Mouse (Mus musculus) cerebellum, adult 8-10 months (tissue): ENCODE measurements at regions not wholly inside any gene's neighbourhood (a gene's known extent, or its start where the extent isn't known, plus 50 kb on each side); places are given as distances from the start of the nearest gene placed in this dataset.
"Not testable (repeated sequence)": the region's sequence is repeated elsewhere in the genome, so short reads cannot be mapped to it uniquely, and the experiment has no call there.

Experiments
- DNase-seq: peaks from one replicate; pipeline ENCODE4 v3.0.0; 2022

DNA sequence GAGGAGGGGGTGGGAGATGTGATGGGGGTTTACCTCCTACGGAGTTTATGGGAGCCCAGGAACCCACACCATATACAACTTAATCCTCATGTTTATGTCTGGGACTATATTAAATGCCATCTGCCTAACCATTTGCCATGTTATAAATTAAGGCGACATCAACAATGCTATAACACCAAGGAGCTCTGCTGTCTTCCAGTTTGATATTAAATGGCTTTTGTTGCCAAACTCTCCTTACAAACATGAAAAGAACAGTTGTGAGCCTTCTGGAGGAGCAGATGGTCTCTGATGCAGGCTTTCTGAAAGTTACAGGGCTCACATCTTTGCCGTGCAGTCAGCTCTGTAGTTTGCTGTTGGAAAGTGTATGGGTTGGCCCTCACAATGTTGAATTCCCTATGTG lies 470.3 kb upstream of the Sall1 start:
- no peak for DNase-seq

DNA sequence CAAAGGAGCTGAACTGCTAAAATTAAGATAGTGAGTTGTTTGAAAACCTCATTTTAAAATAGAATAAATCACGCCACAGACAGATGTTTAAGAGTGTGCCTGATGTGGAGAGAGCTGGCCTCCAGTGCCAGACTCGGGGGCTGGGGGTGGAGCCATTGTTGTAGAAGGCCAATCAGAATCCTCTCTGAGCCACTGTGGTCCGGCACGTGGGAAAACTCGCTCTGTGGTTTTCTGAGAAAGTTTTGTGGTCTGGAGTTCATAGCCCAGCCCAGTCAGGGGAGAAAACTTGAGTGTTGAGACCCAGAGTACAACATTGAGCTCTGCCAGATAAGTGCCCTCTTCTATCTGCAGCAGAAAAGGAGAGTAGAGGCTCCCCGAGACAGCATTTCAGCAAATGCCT lies 463.7 kb upstream of the Sall1 start:
- DNase-seq, result no peak

DNA sequence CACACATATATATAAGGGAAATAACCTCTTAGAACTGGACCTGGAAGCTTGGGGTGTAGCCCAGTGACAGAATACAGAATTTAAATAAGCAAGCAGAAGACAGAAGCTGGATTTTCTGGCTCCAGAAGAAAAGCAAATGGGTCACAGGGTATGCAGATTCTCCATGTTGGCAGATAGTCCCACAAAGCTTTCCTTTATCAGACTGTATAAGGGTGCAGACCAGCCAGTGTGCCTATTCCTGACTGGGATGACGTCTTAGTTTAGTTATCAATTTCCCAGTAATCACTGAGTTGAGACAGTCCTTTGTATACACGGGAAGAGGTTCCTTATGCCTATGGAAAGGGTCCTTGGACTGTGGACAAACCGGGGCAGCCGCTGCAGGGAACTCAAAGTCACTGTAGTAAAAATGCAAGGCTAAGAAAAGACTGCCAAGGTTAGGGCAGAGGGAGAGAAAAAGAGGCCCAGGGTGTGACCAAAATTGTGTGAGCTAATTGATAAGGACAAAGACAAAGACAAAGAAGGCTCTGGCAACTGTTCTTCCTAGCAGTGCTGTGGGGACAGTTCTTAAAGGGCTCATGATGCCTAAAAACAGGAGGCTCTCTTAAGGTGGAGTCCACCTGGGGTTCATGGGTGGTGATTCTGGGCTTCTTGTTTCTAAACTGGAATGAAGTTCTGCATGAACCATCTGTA lies 459.7 kb upstream of the Sall1 start:
- DNase-seq, result no peak

DNA sequence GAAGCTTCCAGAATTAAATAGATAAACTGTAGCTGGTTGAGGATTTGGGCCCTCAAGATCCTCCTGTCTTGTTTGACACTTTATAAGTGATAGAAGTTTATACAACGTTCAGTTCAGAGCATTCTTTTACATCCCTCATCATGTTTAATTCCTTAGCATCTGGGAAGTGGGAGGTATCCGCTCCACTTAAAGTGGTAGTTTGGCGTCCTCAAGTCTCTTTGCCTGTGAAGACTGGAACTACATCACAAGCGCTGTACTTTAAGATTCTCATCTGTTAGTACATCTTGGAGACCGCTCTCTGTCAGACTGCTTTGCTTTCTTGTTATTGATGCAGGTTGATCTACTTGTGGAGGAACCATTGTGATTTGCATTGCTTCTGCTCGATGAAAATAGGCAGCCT lies 459.1 kb upstream of the Sall1 start:
- DNase-seq, result no peak

DNA sequence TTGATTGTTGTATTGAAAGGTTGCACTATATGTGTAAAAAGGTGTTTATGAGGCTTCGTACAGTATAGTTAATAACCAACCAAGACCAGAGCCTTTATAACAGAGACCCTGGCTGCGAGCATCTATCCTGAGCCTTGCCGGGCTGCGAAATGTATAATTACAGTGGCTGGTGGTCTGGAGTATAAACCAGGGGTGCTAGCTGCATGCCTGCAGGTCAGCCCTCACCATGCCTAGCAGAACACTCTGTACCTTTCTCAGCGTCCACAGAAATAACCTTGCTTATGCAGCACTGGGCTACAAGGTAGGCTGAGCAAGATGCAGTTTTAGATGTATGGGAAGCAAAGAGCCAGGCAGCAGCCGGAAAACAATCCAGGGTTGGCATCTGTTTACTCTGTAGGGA lies 457.8 kb upstream of the Sall1 start:
- DNase-seq, result no peak

DNA sequence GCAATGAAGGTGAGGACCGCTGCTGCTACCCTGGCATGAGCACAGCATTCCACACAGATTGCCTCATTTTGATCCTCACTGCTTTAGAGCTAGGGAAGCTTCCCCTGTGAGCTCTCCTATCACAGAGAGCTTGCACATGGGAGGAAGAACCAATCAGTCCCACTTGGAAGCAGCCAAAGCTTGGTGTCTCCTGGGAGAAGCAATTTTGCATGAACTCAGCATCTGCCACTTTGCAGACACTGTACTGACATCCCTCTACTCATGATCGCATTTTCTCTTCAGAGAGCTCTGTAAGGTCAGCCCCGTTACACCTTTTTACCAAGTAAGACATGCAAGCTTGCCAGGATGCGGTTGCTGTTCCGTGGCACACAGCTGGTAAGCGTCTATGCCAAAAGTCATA lies 455.9 kb upstream of the Sall1 start:
- no peak for DNase-seq

DNA sequence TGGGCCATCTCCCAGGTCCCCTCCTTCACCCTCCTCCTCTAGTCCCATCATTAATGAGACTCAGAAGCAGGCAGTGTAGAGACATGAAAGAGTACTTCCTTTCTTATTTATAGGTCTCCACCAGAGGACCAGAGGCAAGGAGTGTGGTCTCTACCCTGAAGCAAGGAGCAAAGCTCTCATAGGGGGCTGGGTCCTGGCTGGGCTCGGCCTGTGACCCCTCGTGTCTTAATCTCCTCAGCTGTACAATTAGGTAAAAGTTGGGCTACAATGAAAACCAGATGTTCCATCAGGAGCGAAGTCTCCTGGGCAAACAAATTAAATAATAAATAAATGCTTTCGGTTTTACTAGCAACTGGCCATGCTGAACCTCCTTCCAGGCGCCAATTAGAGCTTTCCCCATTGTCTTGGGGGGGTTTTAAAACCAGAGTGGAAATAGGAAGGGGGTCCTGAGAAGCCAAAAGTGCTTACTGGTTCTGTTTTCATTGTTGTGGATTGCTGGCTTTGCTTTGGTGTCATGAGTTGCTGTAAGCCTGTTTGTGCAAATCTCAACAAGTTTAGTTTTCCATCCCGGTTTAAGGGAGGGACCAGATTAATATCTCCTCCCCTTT lies 454.2 kb upstream of the Sall1 start:
- DNase-seq, result no peak

DNA sequence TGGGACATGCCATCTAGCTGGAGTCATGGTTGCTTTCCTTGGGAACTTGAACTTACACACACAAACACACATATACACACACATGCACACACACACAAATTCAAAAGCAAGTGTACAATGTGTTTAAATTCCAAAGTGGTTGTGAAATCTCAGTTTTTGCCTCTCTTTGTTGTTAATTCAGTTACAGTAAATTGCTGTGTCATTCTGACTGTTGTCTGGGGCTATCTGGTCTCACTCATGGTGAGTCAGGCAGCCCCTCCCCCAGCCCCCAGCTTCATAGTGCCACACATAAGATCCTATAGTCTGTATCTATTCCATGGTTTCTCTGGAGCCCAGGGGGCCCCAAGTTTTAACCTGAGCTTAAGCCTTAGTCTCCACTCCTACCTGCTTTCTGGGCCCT lies 448.4 kb upstream of the Sall1 start:
- no peak for DNase-seq

DNA sequence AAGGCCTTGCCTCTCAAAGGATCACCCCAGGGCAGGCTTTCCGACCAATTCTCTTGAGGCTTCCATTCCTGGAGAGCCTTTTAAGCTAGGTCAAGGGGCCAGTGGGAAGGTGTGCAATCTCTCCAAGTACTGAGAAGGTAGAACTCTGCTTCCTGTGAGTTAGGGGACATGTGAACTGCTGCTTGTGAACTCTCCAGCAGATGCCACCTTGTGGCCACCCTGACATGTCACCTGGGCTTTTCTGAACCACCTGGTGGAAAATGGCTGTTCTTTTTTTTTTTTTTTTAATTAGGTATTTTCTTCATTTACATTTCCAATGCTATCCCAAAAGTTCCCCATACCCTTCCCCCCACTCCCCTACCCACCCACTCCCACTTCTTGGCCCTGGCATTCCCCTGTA lies 438.5 kb upstream of the Sall1 start:
- not testable (repeated sequence) for DNase-seq

DNA sequence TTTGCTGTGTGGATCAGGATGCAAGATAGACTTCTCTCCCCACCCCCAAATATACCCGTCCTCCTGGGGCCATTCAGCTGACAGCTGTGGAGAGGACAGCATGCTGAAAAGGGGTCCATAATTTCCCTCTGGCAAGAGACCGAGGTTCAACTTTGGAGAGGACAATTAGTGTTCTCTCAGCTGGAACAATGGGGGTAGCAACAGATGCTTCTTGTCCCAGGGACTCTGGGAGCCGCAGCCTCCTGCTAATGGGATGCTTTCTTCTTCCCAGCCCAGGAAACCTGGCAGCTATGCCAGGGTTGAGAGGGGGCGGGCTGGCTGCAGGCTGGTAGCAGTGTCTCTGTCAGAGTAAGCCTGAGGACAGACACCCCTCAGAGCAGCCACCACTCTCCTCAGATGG lies 433.0 kb upstream of the Sall1 start:
- no peak for DNase-seq

DNA sequence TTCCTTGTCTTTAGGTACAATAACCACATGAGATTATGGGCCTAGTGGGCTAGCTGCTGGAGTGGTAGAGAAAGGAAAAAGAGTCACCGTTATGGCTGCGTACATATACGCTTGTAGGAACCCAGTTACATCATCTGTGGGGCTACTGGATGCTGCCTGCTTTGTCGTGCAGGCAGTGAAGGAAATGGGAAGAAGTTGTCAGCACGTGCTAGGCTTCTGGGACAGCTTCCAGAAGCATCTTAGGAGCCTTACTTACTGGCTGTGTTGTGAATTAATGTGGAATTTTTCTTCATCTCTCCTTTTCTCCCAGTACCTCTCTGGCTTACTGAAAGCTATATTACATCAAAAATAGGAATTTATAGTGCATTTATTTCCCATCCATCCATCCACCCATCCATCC lies 427.2 kb upstream of the Sall1 start:
- DNase-seq, result no peak

DNA sequence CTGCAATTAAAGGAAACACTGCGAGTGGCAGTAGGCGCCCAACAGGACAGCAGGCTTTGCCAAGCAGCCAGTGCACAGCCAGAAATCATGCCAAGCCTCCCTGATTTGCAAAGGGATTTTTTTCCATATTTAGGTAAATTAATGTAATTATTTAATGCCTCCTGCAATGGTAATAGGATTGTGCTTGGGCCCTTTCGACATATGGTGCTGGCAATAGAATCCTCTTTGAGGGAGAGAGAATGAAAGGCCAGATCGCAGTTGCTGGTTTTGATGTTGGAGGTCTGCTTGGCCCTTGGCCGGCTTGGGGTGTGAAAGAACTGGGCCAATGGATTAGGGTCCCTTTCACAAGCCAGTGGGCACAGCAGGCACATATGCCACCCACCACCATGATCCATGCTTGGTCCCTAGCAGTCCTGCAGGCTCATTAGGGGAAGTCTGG lies 424.8 kb upstream of the Sall1 start:
- DNase-seq, result peak; percentile 7

DNA sequence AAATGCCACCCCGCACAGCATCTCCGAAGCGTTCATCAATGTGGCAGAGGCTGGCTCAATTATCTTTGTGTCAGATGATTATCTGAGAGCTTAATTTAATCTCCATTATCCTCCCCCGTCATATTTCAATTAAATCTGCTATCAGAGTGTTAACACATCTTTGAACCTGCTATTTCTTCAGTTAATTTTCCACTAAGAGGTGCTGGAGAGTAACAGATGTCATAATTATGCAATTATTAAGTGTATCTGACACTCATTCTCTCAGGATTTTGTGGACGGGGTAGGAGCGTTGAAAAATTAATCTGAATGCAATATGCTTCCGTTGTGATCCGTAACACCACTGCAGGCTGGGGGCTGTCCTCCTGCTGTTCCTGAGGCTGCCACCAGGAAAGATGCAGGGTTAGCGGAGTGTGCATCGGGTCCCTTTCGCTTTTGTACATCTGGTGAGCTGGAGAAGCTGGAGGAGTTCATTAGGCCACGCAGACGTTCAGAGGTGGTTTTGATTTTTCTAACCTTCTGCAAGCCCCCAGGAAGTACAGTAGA lies 421.3 kb upstream of the Sall1 start:
- DNase-seq, result no peak

DNA sequence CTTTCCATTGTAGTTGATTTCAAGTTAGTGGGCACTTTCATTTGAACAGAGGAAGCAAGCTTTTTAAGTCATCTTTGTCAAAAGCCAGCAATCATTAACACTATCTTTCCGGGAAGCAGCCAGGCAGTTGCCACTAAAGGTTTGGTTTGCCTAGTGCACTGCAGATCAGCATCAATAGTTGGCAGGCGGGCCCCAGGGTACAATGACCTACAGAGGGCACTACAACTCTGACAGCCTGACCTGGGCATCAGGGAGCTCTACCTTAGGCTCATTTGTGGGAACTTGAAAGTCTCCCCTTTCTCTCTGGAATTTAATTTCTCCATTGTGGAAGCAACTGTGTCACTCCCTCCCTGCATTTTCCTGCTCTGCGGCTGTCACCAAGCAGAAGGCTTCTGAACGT lies 412.6 kb upstream of the Sall1 start:
- no peak for DNase-seq

DNA sequence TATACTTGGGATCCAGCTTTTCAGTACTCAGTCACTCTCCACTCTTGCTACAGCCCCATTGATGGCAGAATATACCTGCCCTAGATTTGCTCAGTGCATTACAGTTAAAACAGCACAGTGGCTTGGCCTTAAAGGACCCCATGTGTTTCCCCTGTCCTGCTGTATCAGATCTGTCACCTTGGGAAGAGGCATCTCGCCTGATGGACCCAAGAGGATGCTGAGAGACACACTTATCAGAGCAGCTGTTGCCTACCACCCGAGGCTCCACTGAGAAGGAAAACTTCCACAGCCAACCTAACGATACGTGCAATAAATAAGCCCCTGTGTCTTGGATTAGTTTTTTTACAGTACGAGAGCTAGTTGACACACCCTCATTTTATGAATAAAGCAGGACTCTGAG lies 411.8 kb upstream of the Sall1 start:
- no peak for DNase-seq

DNA sequence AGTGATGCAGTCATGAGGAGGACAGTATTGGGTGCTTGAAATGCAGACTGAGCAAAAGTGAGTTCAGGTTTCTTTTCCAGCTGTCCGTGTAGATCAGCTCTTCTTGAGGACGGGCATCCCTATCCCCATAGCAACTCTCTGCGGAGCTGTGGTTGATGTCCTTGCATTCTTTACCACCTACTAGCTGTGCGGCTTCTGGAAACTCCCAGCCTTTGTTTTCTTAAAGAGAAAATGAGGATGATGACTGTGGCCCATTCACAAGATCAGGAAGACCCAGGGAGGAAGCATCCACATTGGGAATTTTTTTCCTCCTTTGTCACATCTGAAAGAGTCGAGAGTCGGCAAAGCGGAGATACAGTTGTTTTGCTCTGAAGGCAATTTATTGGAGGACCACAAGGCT lies 410.2 kb upstream of the Sall1 start:
- no peak for DNase-seq

DNA sequence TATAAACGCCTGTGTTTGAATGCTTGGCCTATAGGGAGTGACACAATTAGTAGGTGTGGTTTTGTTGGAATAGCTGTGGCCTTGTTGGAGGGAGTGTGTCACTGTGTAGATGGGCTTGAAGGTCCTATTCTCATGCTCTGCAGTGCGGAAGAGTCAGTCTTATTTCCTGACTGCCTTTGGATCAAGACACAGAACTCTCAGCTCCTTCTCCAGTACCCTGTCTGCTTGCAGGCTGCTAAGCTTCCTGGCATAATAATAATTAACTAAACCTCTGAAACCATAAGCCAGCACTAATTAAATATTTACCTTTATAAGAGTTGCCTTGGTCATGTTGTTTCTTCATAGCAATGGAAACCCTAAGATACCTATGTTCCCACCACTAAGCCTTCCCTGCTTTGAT lies 409.8 kb upstream of the Sall1 start:
- DNase-seq, result no peak

DNA sequence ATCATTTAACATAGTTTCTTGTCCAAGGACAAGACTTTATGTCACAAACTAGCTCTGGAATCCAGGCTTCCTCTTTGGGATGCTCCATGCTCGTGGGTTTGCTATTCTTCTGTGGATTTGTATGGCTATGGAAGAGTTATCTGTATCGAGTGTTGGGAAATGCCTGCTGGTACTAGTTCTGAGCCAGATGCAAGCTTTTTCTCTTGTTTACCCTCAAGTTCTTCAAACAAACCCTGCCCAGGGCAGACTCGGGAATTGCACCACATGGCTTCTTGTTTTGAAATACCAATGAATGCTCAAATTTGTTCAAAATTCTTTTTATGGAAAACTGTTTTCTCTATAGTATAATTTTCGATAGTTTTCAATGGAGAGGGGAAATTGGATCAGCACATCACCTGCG lies 400.5 kb upstream of the Sall1 start:
- no peak for DNase-seq

DNA sequence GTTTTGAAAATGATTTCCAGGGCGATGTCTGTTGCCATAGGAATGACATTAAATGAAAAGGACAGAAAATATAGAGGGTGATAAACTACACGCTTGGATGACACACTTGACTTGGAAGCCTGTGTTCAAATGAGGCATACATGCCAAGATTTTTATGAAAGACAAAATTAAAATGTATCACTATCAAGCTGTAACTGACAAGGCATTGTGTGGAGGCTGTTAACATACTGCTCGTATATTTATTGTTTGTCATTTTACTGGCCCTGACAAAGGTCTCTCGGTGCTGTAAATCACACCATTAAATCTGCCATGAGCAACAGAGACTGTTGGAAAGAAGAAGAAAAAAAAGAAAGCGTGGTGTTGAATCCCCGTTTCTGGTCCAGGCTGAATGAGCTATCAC lies 395.3 kb upstream of the Sall1 start:
- DNase-seq, result no peak

DNA sequence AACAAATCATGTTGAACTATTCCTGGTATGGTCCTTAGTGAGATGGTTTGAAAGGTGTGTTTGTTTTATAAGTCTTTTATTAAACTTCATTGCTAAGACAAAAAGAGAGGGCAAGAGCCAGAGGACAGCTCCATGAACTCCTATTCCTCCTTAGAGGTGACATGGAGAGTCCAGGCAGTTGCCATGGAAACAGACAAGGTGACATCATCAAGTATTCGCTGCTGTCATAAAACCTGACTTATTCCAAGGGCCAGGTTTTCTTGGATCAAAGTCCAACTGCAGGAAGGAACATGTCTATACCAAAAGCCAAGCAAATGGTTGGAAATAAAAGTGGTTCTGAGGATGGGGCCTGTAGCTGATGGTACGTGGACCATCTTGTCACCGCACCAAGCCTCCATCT lies 383.0 kb upstream of the Sall1 start:
- no peak for DNase-seq

DNA sequence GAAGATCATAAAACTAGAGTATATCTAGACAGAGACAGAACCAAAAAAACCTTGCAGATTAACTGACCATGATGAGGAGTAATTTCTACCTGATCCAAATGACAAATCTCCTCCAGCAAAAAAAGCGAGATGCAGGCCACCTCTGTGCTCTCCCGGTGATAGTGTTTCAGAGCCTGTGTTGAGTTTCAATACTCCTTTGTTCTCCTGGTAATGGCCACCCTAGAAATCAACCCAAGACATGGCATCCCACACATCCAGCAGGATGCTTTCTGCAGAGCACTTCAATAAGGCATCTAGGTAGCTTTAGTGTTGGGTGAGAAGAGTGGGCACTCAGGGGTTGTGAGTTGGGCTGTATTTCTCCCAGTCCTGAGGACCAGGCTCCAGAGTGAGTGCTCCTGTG lies 371.3 kb upstream of the Sall1 start:
- no peak for DNase-seq

DNA sequence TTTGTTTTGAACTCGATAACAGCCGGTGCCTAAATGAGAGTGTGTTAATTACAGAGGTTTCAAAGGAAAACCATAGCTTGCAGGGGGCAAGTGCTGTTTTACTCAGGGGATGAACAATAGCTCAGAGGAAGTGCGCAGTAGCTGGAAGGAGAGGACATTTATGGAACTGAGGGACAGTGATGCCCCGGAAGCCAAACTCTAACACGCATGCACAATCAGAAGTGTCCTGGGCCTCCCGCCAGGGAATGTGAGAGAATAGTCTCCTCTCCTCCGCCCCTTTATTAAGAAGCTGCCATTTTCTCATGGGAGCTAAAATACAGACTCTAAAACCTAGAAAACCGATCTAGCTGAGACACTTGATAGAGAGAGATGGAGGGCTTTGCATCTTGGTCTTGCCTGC lies 368.5 kb upstream of the Sall1 start:
- DNase-seq, result no peak

DNA sequence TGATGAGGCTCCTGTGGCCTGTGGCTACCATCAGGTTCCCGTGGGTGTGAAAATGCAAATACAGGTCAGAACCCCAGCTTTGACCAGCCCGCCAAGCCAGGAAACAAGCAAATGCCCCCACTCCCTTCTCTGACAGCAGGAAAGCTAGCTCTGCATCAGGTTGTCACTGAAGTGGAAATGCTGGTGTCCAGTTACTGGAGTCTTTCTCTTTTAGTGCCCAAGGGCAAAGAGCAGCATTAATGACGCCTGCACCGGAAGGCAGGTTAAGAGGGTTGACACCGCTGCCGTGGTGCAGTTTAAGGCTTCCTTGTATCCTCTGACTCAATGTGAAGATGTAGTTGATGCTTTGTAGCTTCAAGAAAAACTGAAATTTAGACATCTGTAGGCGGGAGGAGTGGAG lies 368.1 kb upstream of the Sall1 start:
- DNase-seq, result no peak

DNA sequence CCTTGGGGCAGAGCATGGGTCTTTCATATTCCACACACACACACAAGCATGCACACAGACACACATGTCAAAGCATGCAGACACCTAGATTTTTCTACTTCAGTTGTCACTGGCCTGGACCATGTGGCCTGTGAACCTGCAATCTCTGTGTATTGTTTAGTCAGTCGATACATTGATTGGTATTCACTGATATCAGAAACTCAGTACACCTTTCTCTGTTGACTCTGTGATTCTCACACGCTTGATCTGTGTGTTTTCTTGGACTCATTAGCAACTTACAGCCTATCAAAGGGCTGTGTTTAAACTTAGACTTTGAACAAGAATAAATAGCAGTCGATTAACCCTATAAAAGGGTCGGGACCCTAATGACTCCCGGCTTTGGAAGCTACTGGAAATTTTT lies 362.7 kb upstream of the Sall1 start:
- DNase-seq, result no peak

DNA sequence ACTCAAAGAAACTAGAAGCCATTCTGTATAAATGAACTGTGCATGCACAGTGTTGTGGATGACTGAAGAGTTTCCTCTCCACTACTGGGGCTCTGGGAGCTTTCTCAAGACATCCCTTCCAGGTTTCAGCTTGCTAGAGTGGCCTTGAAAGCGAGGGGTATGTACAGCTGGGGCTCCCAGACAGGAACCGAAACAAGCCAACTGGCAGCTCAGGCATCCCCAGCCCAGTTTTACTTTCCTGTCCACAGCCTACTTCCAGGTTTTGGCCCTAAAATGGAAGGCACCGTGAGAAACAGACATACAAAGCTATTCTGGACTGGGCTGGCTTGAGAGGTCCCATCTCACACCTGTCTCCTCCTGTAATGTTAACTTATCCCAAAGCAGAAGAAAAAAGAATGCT lies 360.3 kb upstream of the Sall1 start:
- no peak for DNase-seq
